Mouse (Mus musculus): ENCODE results near the gene Eef1a2. TPM values are rescaled to one million over a fixed set of nuclear protein-coding genes. Genes with fewer than 3 reads are reported as not detected.

The Eef1a2 gene
- polyA plus RNA-seq, 1 experiment from 2014 or later, result 12.1 TPM

DNA sequence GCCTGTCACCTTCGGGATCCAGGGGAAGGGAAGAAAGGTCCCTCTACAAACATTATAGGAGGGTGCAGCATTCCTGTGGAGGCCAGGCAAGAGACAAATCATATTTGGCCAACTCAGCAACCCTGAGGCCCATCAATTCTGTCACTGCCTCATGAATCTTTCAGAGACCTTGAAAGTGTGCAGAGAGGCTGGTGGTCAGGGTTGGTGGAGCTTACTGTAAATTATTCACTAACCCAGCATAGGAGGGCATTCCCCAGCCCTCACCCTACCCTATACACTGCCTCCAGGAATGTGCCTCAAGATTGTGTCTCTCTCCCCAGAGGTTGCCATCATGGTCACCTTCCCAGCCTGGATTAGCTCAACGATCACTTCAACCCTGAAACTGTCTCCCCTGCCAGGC is 12.1 kb downstream of the Eef1a2 start:
- no peak overlapping the region for H3K9ac ChIP-seq
- 83% methylated on average over 2 of the region's 2 CpGs for WGBS
- ATAC-seq (replicated peaks), result no peak

DNA sequence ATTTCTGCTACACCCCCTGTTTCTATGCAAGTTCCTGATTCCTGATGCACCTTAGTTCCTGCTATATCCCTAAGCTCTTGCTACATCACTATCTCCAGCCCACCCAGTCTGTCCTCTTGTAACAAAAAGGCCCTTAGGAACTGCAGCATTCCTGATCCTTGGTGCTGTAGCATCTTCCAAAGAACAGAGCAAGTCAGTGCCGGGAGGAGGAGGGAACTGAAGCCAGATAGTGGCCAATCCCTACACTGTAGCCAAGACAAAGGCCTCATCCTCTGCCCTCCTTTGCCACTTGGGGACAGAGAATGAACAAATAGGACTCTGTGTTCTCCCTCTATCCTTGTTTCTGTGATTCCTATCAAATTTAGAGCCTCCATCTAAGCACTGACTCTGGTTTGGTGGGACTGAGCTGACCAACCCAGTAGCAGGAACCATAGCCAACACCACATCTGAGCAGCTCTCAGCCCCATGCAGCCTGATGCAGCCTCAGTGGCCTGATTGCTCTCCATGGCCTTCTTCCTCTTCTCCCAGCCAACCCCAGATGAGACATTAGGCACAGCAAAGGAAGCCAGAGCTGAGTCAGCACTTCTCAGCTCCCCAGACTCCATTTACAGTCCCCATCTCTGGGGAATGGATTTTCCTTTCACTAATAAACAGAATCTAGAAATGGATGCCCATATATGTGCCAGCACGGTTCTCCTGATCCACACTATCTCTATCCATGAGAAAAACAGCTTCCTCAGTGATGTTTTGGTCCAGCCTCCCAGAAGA is 13.1 kb downstream of the Eef1a2 start:
- Histone ChIP-seq H3K4me1 (peaks cover 15% of the 10 kb centered on the region), H3K4me2 (no peak overlapping the region), H3K36me3 (replicated peaks) (0 out of 2 replicates have a peak, but pooled peaks cover 4% of the 10 kb centered on the region), H3K9ac (no peak overlapping the region), H3K27ac (no peak overlapping the region), H3K9me3 (no peaks in the 10 kb centered on the region), H3K27me3 (replicated peaks) (peaks cover 2% of the 10 kb centered on the region), H3K4me3 (no peak overlapping the region)
- 68% methylated on average over 2 of the region's 2 CpGs for WGBS
- no peak for ATAC-seq (replicated peaks)

More for the DNA sequence above, 12.1 kb downstream of the Eef1a2 start:
- no peak overlapping the region for H3K27ac ChIP-seq
- peaks cover 3% of the 10 kb centered on the region for H3K27me3 ChIP-seq (replicated peaks)
- 0 out of 2 replicates have a peak, but pooled peaks cover 4% of the 10 kb centered on the region for H3K36me3 ChIP-seq (replicated peaks)
- H3K9me3 ChIP-seq, result no peaks in the 10 kb centered on the region
- H3K4me2 ChIP-seq, result no peak overlapping the region
- H3K4me1 ChIP-seq, result peaks cover 16% of the 10 kb centered on the region
- no peak overlapping the region for H3K4me3 ChIP-seq

GRCm38 (mm10) chr2:181142703-181143135 is 14.1 kb downstream of the Eef1a2 start:
- H3K4me1 ChIP-seq, result peaks cover 6% of the 10 kb centered on the region
- no peak overlapping the region for H3K27ac ChIP-seq
- no peak for ATAC-seq (replicated peaks)
- H3K4me3 ChIP-seq, result no peak overlapping the region
- 64% methylated on average over 8 of the region's 8 CpGs for WGBS
- H3K4me2 ChIP-seq, result no peak overlapping the region
- no peaks in the 10 kb centered on the region for H3K9me3 ChIP-seq
- H3K27me3 ChIP-seq (replicated peaks), result peaks cover 2% of the 10 kb centered on the region
- H3K9ac ChIP-seq, result no peak overlapping the region
- H3K36me3 ChIP-seq (replicated peaks), result 0 out of 2 replicates have a peak, but pooled peaks cover 4% of the 10 kb centered on the region

DNA sequence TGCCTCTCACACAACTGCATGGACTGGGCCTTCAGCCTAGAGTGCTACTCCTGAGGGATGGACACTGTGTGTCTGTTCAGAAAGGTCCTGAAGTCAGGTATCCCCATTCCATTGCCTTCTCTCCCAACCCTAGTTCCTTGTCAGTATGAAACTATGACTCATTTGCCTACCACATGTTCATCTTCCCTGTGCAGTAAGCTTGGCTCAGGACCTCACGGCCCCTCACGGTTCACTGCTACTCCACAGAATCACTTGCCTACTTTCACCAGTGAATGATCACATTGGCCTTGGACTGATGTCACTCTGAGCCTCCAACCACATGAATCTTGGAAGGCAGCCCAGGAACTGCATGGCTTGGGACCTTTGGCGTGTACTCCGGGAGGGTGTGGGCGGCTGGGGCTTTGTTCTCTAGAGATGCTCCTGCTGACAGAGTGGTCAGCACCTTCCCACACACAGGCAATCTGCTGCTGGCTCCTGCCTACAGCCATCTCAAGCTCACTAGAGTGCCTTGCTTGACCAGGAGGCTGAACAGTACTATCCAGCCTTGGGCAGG is 17.1 kb downstream of the Eef1a2 start:
- Histone ChIP-seq H3K9me3 (no peaks in the 10 kb centered on the region), H3K4me2 (no peak overlapping the region), H3K4me3 (no peak overlapping the region), H3K9ac (no peak overlapping the region), H3K36me3 (replicated peaks) (no peaks in the 10 kb centered on the region), H3K27ac (no peak overlapping the region), H3K27me3 (replicated peaks) (peaks cover 6% of the 10 kb centered on the region; the same call in 1 of the 2 replicates), H3K4me1 (peaks cover 6% of the 10 kb centered on the region)
- no peak for ATAC-seq (replicated peaks)
- WGBS, result 86% methylated on average over 5 of the region's 5 CpGs

- Histone ChIP-seq H3K36me3 (replicated peaks) (no peaks in the 10 kb centered on the region), H3K9ac (no peak overlapping the region), H3K4me2 (no peak overlapping the region), H3K9me3 (no peaks in the 10 kb centered on the region), H3K27ac (no peak overlapping the region), H3K4me3 (no peak overlapping the region), H3K27me3 (replicated peaks) (peaks cover 6% of the 10 kb centered on the region; the same call in 1 of the 2 replicates), H3K4me1 (peaks cover 23% of the 10 kb centered on the region)
- 2% methylated on average over 6 of the region's 6 CpGs for WGBS
- ATAC-seq (replicated peaks), result no peak
Observed at GRCm38 (mm10) chr2:181136934-181137333, 19.9 kb downstream of the Eef1a2 start.

- Histone ChIP-seq H3K9ac (peak overlapping the region; percentile 85), H3K27ac (peak overlapping the region; percentile 91), H3K9me3 (no peaks in the 10 kb centered on the region), H3K4me1 (peaks cover 34% of the 10 kb centered on the region), H3K36me3 (replicated peaks) (no peaks in the 10 kb centered on the region), H3K4me3 (peak overlapping the region; percentile 72), H3K4me2 (peak overlapping the region; percentile 57), H3K27me3 (replicated peaks) (peaks cover 6% of the 10 kb centered on the region; the same call in 1 of the 2 replicates)
- ATAC-seq (replicated peaks), result peak; percentile 31
- WGBS, result 11% methylated on average over 4 of the region's 4 CpGs
Observed at GRCm38 (mm10) chr2:181135446-181135818, 21.4 kb downstream of the Eef1a2 start.

GRCm38 (mm10) chr2:181134591-181135445 is 22.0 kb downstream of the Eef1a2 start, which contains the start of gene Kcnq2:
Gene Kcnq2 (minus strand): TSS chr2:181135300.
- under 1% methylated on average over 103 of the region's 104 CpGs for WGBS
- H3K9ac ChIP-seq, result peak within 1 kb of the TSS; percentile 85

DNA sequence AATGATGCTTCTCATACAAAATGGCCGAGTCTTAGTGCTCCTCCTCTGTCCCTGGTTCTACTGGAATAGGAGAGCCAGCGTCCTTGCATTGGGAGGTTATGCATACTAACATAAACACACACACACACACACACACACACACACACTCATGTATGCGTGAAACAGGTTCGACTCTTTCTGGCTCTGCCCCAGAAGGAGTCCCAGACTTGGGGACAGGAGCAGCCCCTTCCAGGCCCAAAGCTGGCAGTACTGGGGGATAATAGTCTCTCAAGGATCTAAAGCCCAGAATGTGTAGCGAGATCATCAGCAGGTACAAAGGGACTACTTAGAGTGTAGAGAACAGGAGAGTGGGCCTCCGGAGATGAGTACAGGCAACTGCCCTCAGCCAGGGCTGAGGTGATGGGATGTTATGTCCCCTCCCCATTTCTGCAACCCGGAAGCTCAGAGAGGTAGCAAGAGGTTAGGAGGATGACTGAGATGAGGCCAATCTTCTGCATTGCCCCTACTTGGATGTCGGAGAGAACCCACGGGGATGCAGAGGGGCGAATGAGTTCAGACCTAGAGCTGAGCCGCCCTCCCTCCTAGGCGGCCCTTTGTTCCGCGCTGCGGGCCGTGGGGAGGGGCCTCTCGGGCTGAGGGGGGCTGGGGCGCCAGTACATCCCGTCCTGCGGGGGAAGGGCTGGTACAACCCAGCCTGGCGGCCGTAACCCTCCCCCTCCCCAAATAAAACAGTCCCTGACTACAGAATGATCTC is 22.8 kb downstream of the Eef1a2 start:
- peak overlapping the region; percentile 85 for H3K9ac ChIP-seq
- H3K4me2 ChIP-seq, result peak overlapping the region; percentile 57
- ATAC-seq (replicated peaks), result peak; percentile 88
- H3K9me3 ChIP-seq, result no peaks in the 10 kb centered on the region
- peak overlapping the region; percentile 72 for H3K4me3 ChIP-seq
- H3K36me3 ChIP-seq (replicated peaks), result no peaks in the 10 kb centered on the region
- WGBS, result 7% methylated on average over 21 of the region's 22 CpGs
- H3K4me1 ChIP-seq, result peaks cover 36% of the 10 kb centered on the region
- H3K27me3 ChIP-seq (replicated peaks), result peaks cover 5% of the 10 kb centered on the region; the same call in 1 of the 2 replicates
- H3K27ac ChIP-seq, result peak overlapping the region; percentile 91

More at GRCm38 (mm10) chr2:181134591-181135445, 22.0 kb downstream of the Eef1a2 start, which contains the start of gene Kcnq2:
- Histone ChIP-seq H3K36me3 (replicated peaks) (no peaks in the 10 kb centered on the region), H3K27ac (peak within 1 kb of the TSS; percentile 91), H3K4me1 (peaks cover 34% of the 10 kb centered on the region), H3K4me3 (peak within 1 kb of the TSS; percentile 72), H3K4me2 (peak within 1 kb of the TSS; percentile 57), H3K27me3 (replicated peaks) (peaks cover 5% of the 10 kb centered on the region; the same call in 1 of the 2 replicates), H3K9me3 (no peaks in the 10 kb centered on the region)
- ATAC-seq (replicated peaks), result peak; percentile 72

DNA sequence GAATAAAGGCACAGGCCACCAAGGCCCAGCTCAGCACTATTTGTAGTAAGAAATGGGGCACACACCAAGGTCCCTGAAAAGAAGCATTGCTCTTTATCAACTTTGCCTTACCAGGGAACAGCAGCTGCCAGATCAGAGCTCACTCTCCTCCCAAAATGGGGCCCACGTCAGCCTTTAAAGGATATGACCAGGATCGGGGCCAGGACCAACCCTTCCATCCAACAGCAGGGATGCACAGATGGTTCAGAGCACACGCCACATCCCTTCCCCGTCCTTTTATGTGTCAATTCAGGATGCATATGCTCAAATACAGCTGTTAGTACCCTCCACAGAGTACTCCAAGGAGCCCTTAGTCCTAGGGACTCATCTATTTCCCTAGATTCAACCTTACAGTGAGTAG is 26.6 kb downstream of the Eef1a2 start:
- H3K27me3 ChIP-seq (replicated peaks), result no peaks in the 10 kb centered on the region
- no peak overlapping the region for H3K4me3 ChIP-seq
- 73% methylated on average over 4 of the region's 4 CpGs for whole genome bisulfite sequencing
- H3K4me1 ChIP-seq, result peaks cover 48% of the 10 kb centered on the region
- no peak overlapping the region for H3K4me2 ChIP-seq
- H3K36me3 ChIP-seq (replicated peaks), result no peaks in the 10 kb centered on the region
- H3K9me3 ChIP-seq, result no peaks in the 10 kb centered on the region
- no peak overlapping the region for H3K27ac ChIP-seq
- no peak for ATAC-seq (replicated peaks)
- H3K9ac ChIP-seq, result no peak overlapping the region

DNA sequence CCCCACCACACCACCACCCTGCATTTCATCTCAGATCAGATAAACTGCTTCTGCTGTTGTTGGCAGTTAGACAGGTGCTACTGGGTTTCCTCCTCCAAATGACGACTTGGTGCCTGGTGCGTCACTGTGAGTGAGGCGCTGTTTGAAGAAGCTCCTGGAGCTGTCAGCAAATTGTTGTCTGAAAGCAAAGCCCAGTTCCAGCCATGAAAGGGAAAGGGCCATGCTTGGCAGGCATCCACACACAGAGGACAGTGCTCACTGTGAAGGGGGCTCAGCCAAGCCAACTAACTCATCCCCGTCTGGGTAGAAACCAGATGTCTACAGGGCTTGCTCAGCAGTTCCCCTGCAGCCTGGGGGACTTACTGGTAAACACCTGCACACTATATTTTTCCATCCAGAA is 27.9 kb downstream of the Eef1a2 start:
- no peaks in the 10 kb centered on the region for H3K36me3 ChIP-seq (replicated peaks)

DNA sequence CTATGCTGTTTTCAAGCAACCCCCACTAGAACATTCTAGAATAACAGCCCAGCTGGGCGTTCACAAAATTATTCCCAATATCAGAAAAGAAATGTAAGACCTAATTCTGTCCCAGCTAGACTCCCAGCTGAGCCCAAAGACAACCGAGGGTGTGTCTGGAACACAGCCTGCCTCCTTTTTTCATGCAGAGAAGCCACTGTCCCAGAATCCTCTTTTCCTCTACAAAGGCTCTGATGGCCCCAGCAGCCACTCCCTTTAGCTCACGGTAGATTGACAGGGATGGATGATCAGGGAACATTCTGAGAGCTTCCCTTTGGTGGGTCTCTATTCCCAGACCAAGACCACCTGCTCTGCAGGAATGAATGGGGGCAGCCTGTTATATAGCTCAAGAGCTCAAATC is 29.0 kb downstream of the Eef1a2 start:
- Histone ChIP-seq H3K4me3 (no peak overlapping the region), H3K36me3 (replicated peaks) (no peaks in the 10 kb centered on the region), H3K27me3 (replicated peaks) (no peaks in the 10 kb centered on the region), H3K9ac (no peak overlapping the region), H3K4me1 (peaks cover 41% of the 10 kb centered on the region), H3K9me3 (no peaks in the 10 kb centered on the region), H3K27ac (no peak overlapping the region), H3K4me2 (no peak overlapping the region)
- WGBS, result 42% methylated on average over 3 of the region's 3 CpGs
- ATAC-seq (replicated peaks), result no peak

More for the DNA sequence above, 27.9 kb downstream of the Eef1a2 start:
- 74% methylated on average over 4 of the region's 4 CpGs for WGBS
- no peaks in the 10 kb centered on the region for H3K9me3 ChIP-seq
- H3K4me1 ChIP-seq, result peaks cover 46% of the 10 kb centered on the region
- no peak overlapping the region for H3K27ac ChIP-seq
- H3K4me3 ChIP-seq, result no peak overlapping the region
- no peaks in the 10 kb centered on the region for H3K27me3 ChIP-seq (replicated peaks)
- H3K9ac ChIP-seq, result no peak overlapping the region
- no peak for ATAC-seq (replicated peaks)
- no peak overlapping the region for H3K4me2 ChIP-seq

All from midbrain, embryonic 15.5 days (tissue).